Mouse (Mus musculus) erythroid progenitor cell, adult 5-6 weeks (primary cell): ENCODE data around the gene Gm6164. TPM values are rescaled to one million over a fixed set of nuclear protein-coding genes. Genes with fewer than 3 reads are reported as not detected.
"Not testable (repeated sequence)": the region's sequence is repeated elsewhere in the genome, so short reads cannot be mapped to it uniquely, and the experiment has no call there.

ENCODE experiments used
- ATAC-seq: replicated peaks from 2 replicates; pipeline ENCODE4 v1.8.0; 2016; ENCODE audit warnings: moderate number of reproducible peaks, mild to moderate bottlenecking, moderate TSS enrichment, inconsistent platforms; ENCODE audit not compliant: poor library complexity, low FRiP score, severe bottlenecking
- total RNA-seq, 2 experiments: library from RNA; stranded (forward) in 1 of 2; stranded (reverse) in 1 of 2; fragments of 150-400 nt in 1 of 2; fragments of 186-747, 209-891 nt in 1 of 2; gene quantifications; 2 replicates each; pipeline versions ENCODE4 v1.2.3 to v1.2.4; 2015 to 2017; ENCODE audit warnings: low replicate concordance in 2 of 2

Gm6164 gene
- total RNA-seq (2015; ENCODE audit: low replicate concordance) (not detected in 2 replicates), total RNA-seq (2017; ENCODE audit: low replicate concordance) (not detected in 2 replicates)

- not testable (repeated sequence) for ATAC-seq
Measured at GRCm38 (mm10) chr7:20205507-20205906, at the start of gene Gm6164. Gene Gm6164 (minus strand): TSS chr7:20205607.

DNA sequence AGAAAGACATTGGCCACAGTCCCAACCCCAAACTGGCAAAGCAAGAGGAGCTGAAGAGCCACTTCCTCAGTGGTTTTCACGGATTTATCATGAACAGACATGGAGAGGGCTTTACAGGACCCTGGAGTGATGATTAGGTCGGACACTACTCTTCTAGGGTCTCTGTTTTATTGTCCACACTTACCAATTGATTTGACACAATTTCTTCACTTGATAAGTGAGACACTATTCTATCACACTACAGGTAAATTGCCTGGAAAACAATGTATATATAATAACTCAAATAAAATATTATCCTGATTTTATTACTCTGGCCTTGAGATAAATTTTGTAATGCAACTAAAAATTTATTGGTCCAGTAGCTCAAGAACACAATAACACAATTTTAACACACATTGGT is 28.3 kb upstream of the Gm6164 start, which contains the start of gene Gm4498:
TSS of gene Gm4498 (minus strand) at position 101 of the 400 bp plus-strand sequence.
- not testable (repeated sequence) for ATAC-seq

- ATAC-seq = not testable (repeated sequence)
Measured at GRCm38 (mm10) chr7:20193410-20193809, 12.0 kb downstream of the Gm6164 start, which contains the start of gene Vmn1r95. Gene Vmn1r95 (plus strand): TSS chr7:20193710.

- ATAC-seq = not testable (repeated sequence)
Measured at GRCm38 (mm10) chr7:20168277-20168676, 37.1 kb downstream of the Gm6164 start, which contains the start of gene Vmn1r94. Gene Vmn1r94 (minus strand): TSS chr7:20168377.

Other genes with a start within 250 kb of the Gm6164 start
- gene Ceacam20, start 240.2 kb downstream of the Gm6164 start, total RNA-seq (2015; ENCODE audit: low replicate concordance) = not detected in 2 replicates
- gene Ceacam20, start 240.2 kb downstream of the Gm6164 start, total RNA-seq (2017; ENCODE audit: low replicate concordance) = not detected in 2 replicates
- gene Nlrp9b, start 214.1 kb downstream of the Gm6164 start, total RNA-seq (2015; ENCODE audit: low replicate concordance) = not detected in 2 replicates
- gene Nlrp9b, start 214.1 kb downstream of the Gm6164 start, total RNA-seq (2017; ENCODE audit: low replicate concordance) = not detected in 2 replicates
- gene Vmn1r91, start 105.9 kb downstream of the Gm6164 start, total RNA-seq (2015; ENCODE audit: low replicate concordance) = not detected in 2 replicates
- not detected in 2 replicates for gene Vmn1r91, start 105.9 kb downstream of the Gm6164 start, total RNA-seq (2017; ENCODE audit: low replicate concordance)
- not detected in 2 replicates for gene Gm16442, start 83.0 kb downstream of the Gm6164 start, total RNA-seq (2015; ENCODE audit: low replicate concordance)
- not detected in 2 replicates for gene Gm16442, start 83.0 kb downstream of the Gm6164 start, total RNA-seq (2017; ENCODE audit: low replicate concordance)
- not detected in 2 replicates for gene Vmn1r93, start 66.5 kb downstream of the Gm6164 start, total RNA-seq (2015; ENCODE audit: low replicate concordance)
- gene Vmn1r93, start 66.5 kb downstream of the Gm6164 start, total RNA-seq (2017; ENCODE audit: low replicate concordance) = not detected in 2 replicates
- gene Vmn1r94, start 37.2 kb downstream of the Gm6164 start, total RNA-seq (2015; ENCODE audit: low replicate concordance) = not detected in 2 replicates
- gene Vmn1r94, start 37.2 kb downstream of the Gm6164 start, total RNA-seq (2017; ENCODE audit: low replicate concordance) = not detected in 2 replicates
- not detected in 2 replicates for gene Vmn1r95, start 11.9 kb downstream of the Gm6164 start, total RNA-seq (2015; ENCODE audit: low replicate concordance)
- not detected in 2 replicates for gene Vmn1r95, start 11.9 kb downstream of the Gm6164 start, total RNA-seq (2017; ENCODE audit: low replicate concordance)
- gene Gm4498, start 28.2 kb upstream of the Gm6164 start, total RNA-seq (2015; ENCODE audit: low replicate concordance) = not detected in 2 replicates
- not detected in 2 replicates for gene Gm4498, start 28.2 kb upstream of the Gm6164 start, total RNA-seq (2017; ENCODE audit: low replicate concordance)
- not detected in 2 replicates for gene Gm5890, start 57.2 kb upstream of the Gm6164 start, total RNA-seq (2015; ENCODE audit: low replicate concordance)
- not detected in 2 replicates for gene Gm5890, start 57.2 kb upstream of the Gm6164 start, total RNA-seq (2017; ENCODE audit: low replicate concordance)
- not detected in 2 replicates for gene Gm4133, start 128.5 kb upstream of the Gm6164 start, total RNA-seq (2015; ENCODE audit: low replicate concordance)
- gene Gm4133, start 128.5 kb upstream of the Gm6164 start, total RNA-seq (2017; ENCODE audit: low replicate concordance) = not detected in 2 replicates
- gene Gm5728, start 169.8 kb upstream of the Gm6164 start, total RNA-seq (2015; ENCODE audit: low replicate concordance) = not detected in 2 replicates
- not detected in 2 replicates for gene Gm5728, start 169.8 kb upstream of the Gm6164 start, total RNA-seq (2017; ENCODE audit: low replicate concordance)
- not detected in 2 replicates for gene Vmn1r100, start 212.3 kb upstream of the Gm6164 start, total RNA-seq (2015; ENCODE audit: low replicate concordance)
- gene Vmn1r100, start 212.3 kb upstream of the Gm6164 start, total RNA-seq (2017; ENCODE audit: low replicate concordance) = not detected in 2 replicates
- not detected in 2 replicates for gene Vmn1r101, start 237.0 kb upstream of the Gm6164 start, total RNA-seq (2015; ENCODE audit: low replicate concordance)
- not detected in 2 replicates for gene Vmn1r101, start 237.0 kb upstream of the Gm6164 start, total RNA-seq (2017; ENCODE audit: low replicate concordance)